Mouse (Mus musculus) liver, embryonic 14.5 days (tissue): ENCODE results near the gene Nt5dc2.

Experiments
- CTCF ChIP-seq: IDR thresholded peaks from 2 replicates; pipeline ENCODE4 v1.5.1; 2016; ENCODE audit warnings: antibody characterized with exemption, low read depth, control low read depth
- EP300 ChIP-seq: IDR thresholded peaks from 2 replicates; pipeline ENCODE4 v1.6.1; 2016; ENCODE audit warnings: antibody characterized with exemption, low read depth

GRCm38 (mm10) chr14:31110613-31111012 is 20.2 kb upstream of the Nt5dc2 start:
- TF ChIP-seq CTCF, result no peak
- TF ChIP-seq EP300, result no peak
